Mouse (Mus musculus): Measurements from ENCODE around the gene Atrnl1. TPM values are rescaled to one million over a fixed set of nuclear protein-coding genes. Genes with fewer than 3 reads are reported as not detected.
A peak's percentile ranks its signal among the peaks of the same experiment; 100 is the strongest.
"Not testable (repeated sequence)": the region's sequence is repeated elsewhere in the genome, so short reads cannot be mapped to it uniquely, and the experiment has no call there.

Atrnl1 gene
- polyA plus RNA-seq, 1 experiment from 2014 or later = 6.9 TPM

DNA sequence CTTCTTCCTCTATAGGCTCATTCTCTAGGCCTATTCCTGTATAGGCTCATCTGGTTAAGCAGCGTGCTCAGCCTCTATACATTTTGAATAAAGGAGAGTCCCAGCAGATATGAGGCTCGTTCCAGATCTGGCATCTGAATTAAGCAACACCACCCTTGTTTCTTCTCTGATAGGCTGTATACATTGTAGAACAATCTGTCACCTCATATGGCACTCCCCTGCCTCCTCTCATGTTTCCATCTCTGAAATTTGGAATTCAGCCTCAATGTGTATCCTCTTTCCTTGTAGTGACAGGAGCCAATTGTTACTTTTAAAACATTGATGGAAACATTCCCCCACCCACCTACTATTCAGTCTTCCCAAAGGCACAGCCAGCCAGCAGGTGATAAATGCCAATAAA, 414.2 kb downstream of the Atrnl1 start:
- Histone ChIP-seq H3K9ac (ENCODE audit: low read length) (no peak overlapping the region), H3K27me3 (replicated peaks; ENCODE audit: control insufficient read depth, insufficient read depth, low read length) (no peaks in the 10 kb centered on the region), H3K27ac (ENCODE audit: low read depth, low read length) (no peak overlapping the region), H3K4me3 (ENCODE audit: low read depth, low read length) (no peak overlapping the region), H3K4me2 (ENCODE audit: low read length) (no peak overlapping the region), H3K9me3 (replicated peaks; ENCODE audit: control insufficient read depth, low read length) (peaks cover 4% of the 10 kb centered on the region; the same call in 1 of the 2 replicates), H3K36me3 (ENCODE audit: control insufficient read depth, insufficient read depth, low read length) (no peaks in the 10 kb centered on the region), H3K4me1 (ENCODE audit: control insufficient read depth, insufficient read depth, low read length) (no peaks in the 10 kb centered on the region)
- peak; percentile 52 for DNase-seq (ENCODE audit: low spot score)
- peak; percentile 32; the same call in 1 of the 2 replicates for ATAC-seq
- 63% methylated on average over 2 of the region's 2 CpGs for WGBS

DNA sequence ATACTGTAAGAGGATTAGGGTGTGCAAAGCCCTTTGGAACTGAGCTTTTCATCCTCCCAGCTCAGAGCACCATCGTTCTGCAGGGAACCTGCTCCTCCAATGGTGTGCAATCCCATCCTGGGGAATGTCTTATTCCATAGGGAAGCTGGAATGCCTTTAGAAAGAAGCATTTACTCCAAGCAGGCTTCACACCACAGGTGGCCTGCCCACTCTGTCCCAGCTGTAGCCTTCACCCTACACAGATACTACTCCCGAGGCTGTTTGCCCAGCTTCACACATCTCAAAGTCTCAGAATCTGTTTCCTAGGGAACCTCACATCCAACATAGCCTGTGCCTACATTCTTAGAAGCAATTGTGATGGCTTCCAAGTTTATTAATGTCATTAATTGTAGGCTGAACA, 418.8 kb downstream of the Atrnl1 start:
- H3K9me3 ChIP-seq (replicated peaks; ENCODE audit: control insufficient read depth, low read length) = peaks cover 10% of the 10 kb centered on the region
- no peak overlapping the region for H3K4me2 ChIP-seq (ENCODE audit: low read length)
- WGBS = 17% methylated on average over 2 of the region's 2 CpGs
- ATAC-seq (no peak), DNase-seq (ENCODE audit: low spot score) (no peak)
- H3K27ac ChIP-seq (ENCODE audit: low read depth, low read length) = no peak overlapping the region
- no peaks in the 10 kb centered on the region for H3K27me3 ChIP-seq (replicated peaks; ENCODE audit: control insufficient read depth, insufficient read depth, low read length)
- no peak overlapping the region for H3K4me3 ChIP-seq (ENCODE audit: low read depth, low read length)
- no peaks in the 10 kb centered on the region for H3K4me1 ChIP-seq (ENCODE audit: control insufficient read depth, insufficient read depth, low read length)
- no peak overlapping the region for H3K9ac ChIP-seq (ENCODE audit: low read length)
- H3K36me3 ChIP-seq (ENCODE audit: control insufficient read depth, insufficient read depth, low read length) = no peaks in the 10 kb centered on the region

DNA sequence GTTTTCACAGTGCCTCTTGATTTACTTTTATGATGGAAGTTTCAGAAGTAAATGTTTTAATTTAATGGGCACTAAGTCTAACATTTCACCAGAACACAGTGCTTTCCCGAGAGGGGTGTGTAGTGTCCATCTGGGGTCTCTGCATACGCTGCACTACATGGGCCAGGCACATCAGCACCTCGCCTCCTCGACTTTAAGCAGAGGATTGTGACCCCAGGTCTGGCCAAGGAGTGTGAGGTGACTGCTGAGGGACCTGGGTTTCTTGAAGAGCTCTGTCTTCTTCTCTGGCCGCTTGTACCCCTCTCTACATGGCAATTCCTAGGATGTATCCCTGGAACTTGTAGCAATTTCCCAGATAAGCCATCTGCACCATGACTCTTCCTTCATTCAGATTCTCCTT, 422.4 kb downstream of the Atrnl1 start:
- ATAC-seq (no peak), DNase-seq (ENCODE audit: low spot score) (no peak)
- Histone ChIP-seq H3K4me3 (ENCODE audit: low read depth, low read length) (no peak overlapping the region), H3K4me1 (ENCODE audit: control insufficient read depth, insufficient read depth, low read length) (no peaks in the 10 kb centered on the region), H3K4me2 (ENCODE audit: low read length) (no peak overlapping the region), H3K9me3 (replicated peaks; ENCODE audit: control insufficient read depth, low read length) (peaks cover 8% of the 10 kb centered on the region; the same call in 1 of the 2 replicates), H3K36me3 (ENCODE audit: control insufficient read depth, insufficient read depth, low read length) (no peaks in the 10 kb centered on the region), H3K27ac (ENCODE audit: low read depth, low read length) (no peak overlapping the region), H3K27me3 (replicated peaks; ENCODE audit: control insufficient read depth, insufficient read depth, low read length) (no peaks in the 10 kb centered on the region), H3K9ac (ENCODE audit: low read length) (no peak overlapping the region)
- whole genome bisulfite sequencing = 93% methylated on average over 5 of the region's 5 CpGs

GRCm38 (mm10) chr19:58036166-58036565, 425.3 kb downstream of the Atrnl1 start:
- H3K36me3 ChIP-seq (ENCODE audit: control insufficient read depth, insufficient read depth, low read length) = no peaks in the 10 kb centered on the region
- no peak overlapping the region for H3K27ac ChIP-seq (ENCODE audit: low read depth, low read length)
- no peak overlapping the region for H3K9ac ChIP-seq (ENCODE audit: low read length)
- H3K9me3 ChIP-seq (replicated peaks; ENCODE audit: control insufficient read depth, low read length) = no peaks in the 10 kb centered on the region
- no peak for DNase-seq (ENCODE audit: low spot score)
- no peak overlapping the region for H3K4me2 ChIP-seq (ENCODE audit: low read length)
- no peak for ATAC-seq
- H3K4me1 ChIP-seq (ENCODE audit: control insufficient read depth, insufficient read depth, low read length) = peaks cover 3% of the 10 kb centered on the region; the same call in 1 of the 2 replicates
- no peaks in the 10 kb centered on the region for H3K27me3 ChIP-seq (replicated peaks; ENCODE audit: control insufficient read depth, insufficient read depth, low read length)
- 86% methylated on average over 3 of the region's 3 CpGs for WGBS
- H3K4me3 ChIP-seq (ENCODE audit: low read depth, low read length) = no peak overlapping the region

DNA sequence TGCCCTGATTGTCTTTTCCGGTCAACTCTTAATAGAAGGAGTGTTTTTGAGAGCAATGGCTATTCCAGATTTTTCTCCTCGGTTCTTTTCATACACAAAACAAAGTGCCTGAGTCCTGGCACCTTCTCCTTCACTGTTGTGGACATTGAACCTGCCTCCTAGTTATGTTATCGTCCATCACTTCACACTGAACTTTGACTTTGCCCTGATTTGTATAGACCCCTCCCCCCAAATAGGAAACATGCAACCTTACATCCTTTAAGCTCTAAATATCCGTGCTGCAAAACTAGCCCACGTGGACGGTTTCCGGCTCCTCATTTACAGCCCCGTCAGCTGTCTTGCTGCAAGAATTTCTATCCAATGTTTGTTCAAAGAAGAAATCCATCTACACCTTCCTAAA, 432.3 kb downstream of the Atrnl1 start:
- ATAC-seq = no peak
- Histone ChIP-seq H3K27ac (ENCODE audit: low read depth, low read length) (no peak overlapping the region), H3K4me1 (ENCODE audit: control insufficient read depth, insufficient read depth, low read length) (peaks cover 3% of the 10 kb centered on the region; the same call in 1 of the 2 replicates), H3K4me3 (ENCODE audit: low read depth, low read length) (no peak overlapping the region), H3K36me3 (ENCODE audit: control insufficient read depth, insufficient read depth, low read length) (no peaks in the 10 kb centered on the region), H3K9ac (ENCODE audit: low read length) (no peak overlapping the region), H3K9me3 (replicated peaks; ENCODE audit: control insufficient read depth, low read length) (no peaks in the 10 kb centered on the region), H3K4me2 (ENCODE audit: low read length) (no peak overlapping the region), H3K27me3 (replicated peaks; ENCODE audit: control insufficient read depth, insufficient read depth, low read length) (no peaks in the 10 kb centered on the region)
- DNase-seq (ENCODE audit: low spot score) = no peak
- 80% methylated on average over 8 of the region's 8 CpGs for WGBS

GRCm38 (mm10) chr19:58043550-58043949, 432.7 kb downstream of the Atrnl1 start:
- no peak overlapping the region for H3K4me2 ChIP-seq (ENCODE audit: low read length)
- no peaks in the 10 kb centered on the region for H3K27me3 ChIP-seq (replicated peaks; ENCODE audit: control insufficient read depth, insufficient read depth, low read length)
- ATAC-seq = no peak
- H3K27ac ChIP-seq (ENCODE audit: low read depth, low read length) = no peak overlapping the region
- no peaks in the 10 kb centered on the region for H3K36me3 ChIP-seq (ENCODE audit: control insufficient read depth, insufficient read depth, low read length)
- WGBS = 56% methylated on average over 4 of the region's 4 CpGs
- H3K9me3 ChIP-seq (replicated peaks; ENCODE audit: control insufficient read depth, low read length) = no peaks in the 10 kb centered on the region
- no peak for DNase-seq (ENCODE audit: low spot score)
- peaks cover 3% of the 10 kb centered on the region; the same call in 1 of the 2 replicates for H3K4me1 ChIP-seq (ENCODE audit: control insufficient read depth, insufficient read depth, low read length)
- H3K4me3 ChIP-seq (ENCODE audit: low read depth, low read length) = no peak overlapping the region
- H3K9ac ChIP-seq (ENCODE audit: low read length) = no peak overlapping the region

DNA sequence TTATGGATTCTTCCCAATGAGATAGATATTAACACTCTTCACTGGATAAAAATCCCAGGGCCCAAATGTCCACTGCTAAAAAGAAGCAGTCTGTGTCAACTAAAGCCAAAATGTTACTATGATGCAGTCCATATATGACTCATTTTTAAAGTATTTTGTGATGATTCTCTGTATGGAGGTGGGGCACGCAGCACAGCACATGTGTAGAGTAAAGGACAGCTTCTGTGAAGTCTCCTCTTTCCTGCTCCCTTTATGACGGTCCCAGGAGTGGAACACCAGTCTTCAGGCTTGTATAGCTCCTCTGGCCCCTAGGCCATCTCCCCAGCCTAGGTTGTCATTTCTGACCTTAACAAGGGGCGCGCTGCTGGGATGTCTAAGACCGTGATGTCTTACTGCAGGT, 434.0 kb downstream of the Atrnl1 start:
- Histone ChIP-seq H3K4me3 (ENCODE audit: low read depth, low read length) (no peak overlapping the region), H3K9ac (ENCODE audit: low read length) (no peak overlapping the region), H3K9me3 (replicated peaks; ENCODE audit: control insufficient read depth, low read length) (no peaks in the 10 kb centered on the region), H3K27ac (ENCODE audit: low read depth, low read length) (no peak overlapping the region), H3K27me3 (replicated peaks; ENCODE audit: control insufficient read depth, insufficient read depth, low read length) (no peaks in the 10 kb centered on the region), H3K4me1 (ENCODE audit: control insufficient read depth, insufficient read depth, low read length) (no peaks in the 10 kb centered on the region), H3K36me3 (ENCODE audit: control insufficient read depth, insufficient read depth, low read length) (no peaks in the 10 kb centered on the region), H3K4me2 (ENCODE audit: low read length) (no peak overlapping the region)
- 92% methylated on average over 5 of the region's 5 CpGs for WGBS
- DNase-seq (ENCODE audit: low spot score) (no peak), ATAC-seq (no peak)

DNA sequence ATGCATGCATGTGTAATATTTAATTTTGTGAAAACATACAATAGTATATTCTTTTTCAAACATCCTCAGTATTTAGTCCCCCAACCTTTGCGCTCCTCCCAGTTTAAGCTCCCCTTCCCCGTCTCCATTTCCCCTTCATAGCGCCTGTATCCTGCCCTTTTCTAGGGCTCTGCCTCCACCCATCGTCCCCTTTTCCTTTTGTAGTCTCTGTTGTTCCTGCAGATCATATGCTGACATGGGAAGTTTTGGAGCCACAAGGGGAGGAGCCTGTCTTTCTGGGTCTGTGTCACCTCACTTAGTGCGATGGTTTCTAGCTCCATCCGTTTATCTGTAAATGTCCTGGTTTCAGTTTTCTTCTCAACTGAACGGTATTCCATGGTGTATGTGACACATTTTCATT, 435.8 kb downstream of the Atrnl1 start:
- H3K9me3 ChIP-seq (replicated peaks; ENCODE audit: control insufficient read depth, low read length) = no peaks in the 10 kb centered on the region
- no peaks in the 10 kb centered on the region for H3K36me3 ChIP-seq (ENCODE audit: control insufficient read depth, insufficient read depth, low read length)
- ATAC-seq = no peak
- WGBS = 85% methylated on average over 7 of the region's 7 CpGs
- H3K27ac ChIP-seq (ENCODE audit: low read depth, low read length) = no peak overlapping the region
- H3K4me3 ChIP-seq (ENCODE audit: low read depth, low read length) = no peak overlapping the region
- no peaks in the 10 kb centered on the region; the same call in 1 of the 2 replicates for H3K4me1 ChIP-seq (ENCODE audit: control insufficient read depth, insufficient read depth, low read length)
- H3K4me2 ChIP-seq (ENCODE audit: low read length) = no peak overlapping the region
- no peak for DNase-seq (ENCODE audit: low spot score)
- H3K9ac ChIP-seq (ENCODE audit: low read length) = no peak overlapping the region
- no peaks in the 10 kb centered on the region for H3K27me3 ChIP-seq (replicated peaks; ENCODE audit: control insufficient read depth, insufficient read depth, low read length)

DNA sequence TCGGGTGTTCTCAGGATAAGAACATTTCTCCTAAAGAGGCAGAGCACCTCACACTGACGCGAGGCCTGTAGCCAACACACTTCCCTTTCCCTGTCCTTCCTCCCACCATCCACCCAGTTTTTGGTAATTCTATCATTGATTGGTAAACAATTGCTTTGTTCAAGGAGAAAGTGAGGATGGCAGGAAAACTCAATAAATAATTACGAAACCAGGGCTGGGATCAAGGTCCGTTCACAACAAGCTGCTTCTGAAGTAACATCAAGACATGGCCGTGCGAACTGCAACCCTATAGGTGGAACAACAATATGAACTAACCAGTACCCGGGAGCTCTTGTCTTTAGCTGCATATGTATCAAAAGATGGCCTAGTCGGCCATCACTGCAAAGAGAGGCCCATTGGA, 439.6 kb downstream of the Atrnl1 start:
- not testable (repeated sequence) for H3K27me3 ChIP-seq (replicated peaks; ENCODE audit: control insufficient read depth, insufficient read depth, low read length); H3K27ac ChIP-seq (ENCODE audit: low read depth, low read length); H3K4me3 ChIP-seq (ENCODE audit: low read depth, low read length); H3K9me3 ChIP-seq (replicated peaks; ENCODE audit: control insufficient read depth, low read length); ATAC-seq; H3K4me1 ChIP-seq (ENCODE audit: control insufficient read depth, insufficient read depth, low read length); H3K9ac ChIP-seq (ENCODE audit: low read length); H3K4me2 ChIP-seq (ENCODE audit: low read length); H3K36me3 ChIP-seq (ENCODE audit: control insufficient read depth, insufficient read depth, low read length); DNase-seq (ENCODE audit: low spot score)
- WGBS = 97% methylated on average over 8 of the region's 9 CpGs

Data from forebrain, embryonic 14.5 days (tissue).